Mouse (Mus musculus) right cerebral cortex, adult 18-20 months (tissue): ENCODE measurements around the gene Acacb.

Experiments used
- DNase-seq: peaks from one replicate; pipeline ENCODE4 v3.0.0; 2022; ENCODE audit warnings: mixed read lengths

Gene Acacb

GRCm38 (mm10) chr5:114269984-114270383 is 123.6 kb downstream of the Acacb start:
- no peak for DNase-seq

- no peak for DNase-seq
These were observed 127.5 kb downstream of the Acacb start, which contains the start of gene Foxn4 for GRCm38 (mm10) chr5:114273693-114274402. Foxn4 (minus strand) TSS chr5:114273807.

GRCm38 (mm10) chr5:114275339-114275738 is 129.0 kb downstream of the Acacb start:
- DNase-seq: no peak

GRCm38 (mm10) chr5:114275991-114276390 is 129.7 kb downstream of the Acacb start:
- no peak for DNase-seq

- no peak for DNase-seq
These were observed 133.2 kb downstream of the Acacb start for GRCm38 (mm10) chr5:114279382-114280143.

- no peak for DNase-seq
These were observed 136.0 kb downstream of the Acacb start for GRCm38 (mm10) chr5:114282346-114282745.

- DNase-seq: peak; percentile 14
These were observed 138.5 kb downstream of the Acacb start for GRCm38 (mm10) chr5:114284604-114285397.

- DNase-seq: peak; percentile 28
These were observed 139.0 kb downstream of the Acacb start for GRCm38 (mm10) chr5:114285398-114285700.

- no peak for DNase-seq
These were observed 139.8 kb downstream of the Acacb start for GRCm38 (mm10) chr5:114286102-114286501.

- DNase-seq: no peak
These were observed 140.7 kb downstream of the Acacb start for GRCm38 (mm10) chr5:114286872-114287571.

GRCm38 (mm10) chr5:114288396-114288795 is 142.1 kb downstream of the Acacb start:
- DNase-seq: no peak

GRCm38 (mm10) chr5:114288874-114289273 is 142.5 kb downstream of the Acacb start, which contains the start of gene Myo1h:
Myo1h (plus strand) TSS chr5:114289166.
- no peak for DNase-seq

GRCm38 (mm10) chr5:114290004-114290403 is 143.7 kb downstream of the Acacb start:
- no peak for DNase-seq

GRCm38 (mm10) chr5:114296693-114297631 is 150.6 kb downstream of the Acacb start:
- DNase-seq: no peak

- no peak for DNase-seq
These were observed 152.0 kb downstream of the Acacb start for GRCm38 (mm10) chr5:114298212-114298894.

- DNase-seq: no peak
These were observed 153.0 kb downstream of the Acacb start for GRCm38 (mm10) chr5:114299156-114299855.

- no peak for DNase-seq
These were observed 153.7 kb downstream of the Acacb start for GRCm38 (mm10) chr5:114299883-114300610.
